Mouse (Mus musculus) left cerebral cortex, adult 8-10 months (tissue): ENCODE measurements around the gene Adora1. TPM values are rescaled to one million over a fixed set of nuclear protein-coding genes. Genes with fewer than 3 reads are reported as not detected.

Source experiments
- DNase-seq, 2 experiments: peaks; one replicate each; pipeline ENCODE4 v3.0.0; 2022; ENCODE audit warnings: low spot score in 2 of 2
- total RNA-seq, 4 experiments: library from RNA; stranded (reverse); gene quantifications; 2 replicates each; pipeline ENCODE4 v1.2.4; 2022

Adora1 gene
- total RNA-seq, 4 experiments from 2014 or later = 153 to 168 (median 165) TPM

DNA sequence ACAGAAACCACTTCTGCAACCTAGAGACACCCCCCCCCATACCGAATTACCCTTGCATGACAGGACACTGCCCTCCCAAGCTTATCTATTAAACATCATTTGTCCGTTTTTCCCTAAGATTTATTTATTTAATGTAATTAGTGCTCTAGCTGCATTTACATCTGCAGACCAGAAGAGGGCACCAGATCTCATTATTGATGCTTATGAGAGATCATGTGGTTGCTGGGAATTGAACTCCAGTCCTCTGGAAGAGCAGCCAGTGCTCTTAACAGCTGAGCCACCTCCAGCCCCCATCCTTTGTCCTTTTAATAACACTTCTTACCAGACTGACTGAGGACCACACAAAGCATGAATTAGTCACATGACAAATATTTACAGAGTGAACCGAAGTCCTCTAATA is 80.6 kb downstream of the Adora1 start:
- DNase-seq = no peak

DNA sequence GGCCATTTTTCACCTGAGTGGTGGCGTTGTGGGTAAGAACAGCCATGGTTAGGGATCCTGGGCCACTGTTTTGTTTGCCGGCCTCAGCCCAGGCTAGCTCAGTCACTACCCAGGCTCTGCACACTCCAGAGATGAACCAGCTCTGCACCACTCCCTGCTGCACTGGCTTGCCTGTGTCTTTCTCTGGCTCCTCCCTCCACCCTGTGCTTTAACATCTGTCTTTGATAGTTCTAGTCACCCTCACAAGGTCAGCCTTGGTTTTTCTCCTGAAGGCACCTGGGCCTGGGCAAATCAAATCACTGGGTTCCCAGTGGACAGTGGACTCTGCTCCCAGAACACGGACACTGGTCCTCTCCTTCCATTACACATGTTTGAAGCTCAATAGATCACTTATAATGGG is 81.1 kb downstream of the Adora1 start:
- DNase-seq = no peak

DNA sequence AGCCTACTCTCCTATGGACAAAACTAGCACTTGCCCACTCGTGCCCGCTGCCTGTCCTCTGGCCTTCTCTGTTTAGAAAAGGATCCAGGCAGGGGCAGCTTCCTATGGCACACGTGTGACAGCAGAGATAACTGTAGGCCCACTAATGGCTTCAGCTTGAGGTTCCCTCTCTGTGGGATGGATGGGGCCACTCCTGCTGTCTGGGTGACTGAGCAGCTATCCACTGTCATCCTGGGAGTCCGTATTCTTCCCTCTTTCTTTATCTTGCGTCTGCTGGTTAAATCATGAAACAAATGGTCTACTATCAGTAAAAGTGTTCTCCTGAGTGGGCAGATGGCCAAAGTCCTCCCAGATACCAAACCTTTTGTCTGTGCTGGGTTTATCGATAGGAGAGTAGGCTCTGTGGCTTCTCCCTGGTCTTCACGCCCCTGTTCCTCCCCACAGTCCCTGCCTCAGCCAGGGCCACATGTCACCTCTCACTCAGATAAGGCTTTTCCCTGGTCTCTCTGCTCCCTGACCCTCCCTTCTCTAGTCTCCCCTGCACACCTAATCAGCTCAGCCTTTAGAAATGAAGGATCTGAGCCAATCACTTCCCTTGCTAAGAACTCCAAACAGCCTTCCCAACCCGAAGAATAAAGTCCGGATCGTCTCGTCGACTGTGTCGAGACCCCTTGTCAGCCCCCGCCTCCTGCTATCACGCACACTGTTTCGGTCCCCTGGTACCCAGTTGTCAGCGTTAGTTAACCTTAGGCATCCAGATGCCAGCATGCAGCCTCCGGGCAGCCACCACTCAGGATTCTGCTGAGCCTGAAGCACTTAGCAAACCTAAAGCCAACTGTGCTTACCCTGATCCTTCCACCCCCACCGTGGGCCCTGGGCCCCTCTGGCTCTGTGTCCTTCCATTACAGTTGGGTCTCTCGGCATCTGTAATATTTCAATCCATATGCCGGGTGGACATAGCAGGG is 82.3 kb downstream of the Adora1 start:
- DNase-seq = no peak

DNA sequence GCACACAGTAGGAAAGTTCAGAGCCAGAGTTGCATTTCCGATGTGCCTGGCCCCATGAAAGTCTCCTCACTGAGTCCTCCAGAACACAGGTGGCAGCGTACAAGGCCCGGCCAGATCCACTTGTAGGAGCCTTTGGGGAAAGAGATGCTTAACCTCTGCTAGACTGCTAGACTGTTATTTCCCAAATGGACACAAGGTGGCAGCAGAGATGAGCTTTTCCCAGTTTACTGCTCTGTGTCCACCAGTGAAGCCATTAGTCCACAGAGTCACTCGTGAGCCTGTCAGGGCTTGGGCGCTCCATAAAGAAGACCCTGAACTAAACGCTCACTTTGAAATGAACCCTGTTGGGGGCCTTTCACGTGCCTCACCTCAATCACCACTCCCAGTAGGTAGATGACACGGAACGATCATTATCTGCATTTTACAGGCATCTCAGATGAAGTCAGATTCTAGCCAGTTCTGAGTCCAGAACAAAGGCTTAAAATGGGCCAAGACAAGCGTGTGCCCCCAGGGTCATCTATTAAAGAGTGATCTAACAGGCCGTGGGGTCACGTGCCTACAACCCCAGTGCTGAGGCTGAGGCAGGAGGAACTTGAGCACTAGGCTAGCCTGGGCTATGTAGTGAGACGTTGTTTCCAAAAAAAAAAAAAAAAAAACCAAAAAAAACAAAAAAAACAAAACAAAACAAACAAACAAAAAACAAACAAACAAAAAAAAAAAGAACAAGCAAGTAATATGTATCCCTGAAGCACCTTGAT is 83.4 kb downstream of the Adora1 start:
- DNase-seq = peak; percentile 42 to 67

DNA sequence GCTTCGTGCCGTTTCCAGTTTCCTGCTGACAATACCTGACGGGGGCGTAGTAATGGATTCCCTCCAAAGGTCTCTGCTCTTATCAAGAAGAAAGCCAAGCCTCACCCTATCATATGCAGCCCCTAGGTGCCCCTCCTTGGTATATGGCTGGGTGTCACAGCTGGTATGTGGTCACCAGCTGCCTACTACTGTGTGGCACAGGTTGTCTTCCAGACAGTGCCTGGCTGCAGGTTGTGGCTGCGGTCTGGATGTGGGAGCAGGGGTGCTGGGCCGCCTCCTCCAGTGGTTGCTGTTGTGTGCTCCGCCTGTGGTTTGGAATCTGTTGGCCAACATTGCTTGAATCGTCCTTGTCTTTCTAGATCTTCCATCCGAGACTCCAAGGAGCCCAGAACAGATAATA is 84.5 kb downstream of the Adora1 start:
- DNase-seq = no peak

DNA sequence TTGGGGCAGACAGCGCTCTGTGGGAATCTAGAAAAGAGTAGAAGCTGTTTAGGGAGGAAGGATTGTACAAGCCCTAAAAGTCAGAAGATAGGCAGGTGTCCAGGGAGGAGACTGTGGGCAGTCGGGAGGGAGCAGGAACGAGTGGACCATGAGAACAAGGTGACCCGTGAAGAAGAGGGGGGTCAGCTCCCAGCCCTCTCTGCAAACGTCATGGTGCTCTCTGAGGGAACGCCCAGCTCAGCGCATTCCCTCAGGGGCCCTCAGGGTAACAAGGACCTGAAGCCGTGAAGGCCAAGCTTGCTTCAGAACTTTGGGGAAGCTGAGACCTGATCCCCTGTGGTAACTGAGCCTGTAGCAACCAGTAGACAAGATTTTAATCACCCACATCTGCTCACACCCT is 85.2 kb downstream of the Adora1 start:
- no peak for DNase-seq

Other genes with a start within 250 kb of the Adora1 start
- 10 to 100 TPM; 15.9 to 22.2 (median 20.9) TPM for gene Fmod, start 198.2 kb downstream of the Adora1 start, total RNA-seq
- 10 to 100 TPM; 11.3 to 21.4 (median 12.1) TPM for gene Btg2, start 156.3 kb downstream of the Adora1 start, total RNA-seq
- under 1 TPM in 1 of 4 experiments, not detected in 3; 0.19 TPM for gene Chit1, start 124.2 kb downstream of the Adora1 start, total RNA-seq
- 10 to 100 TPM; 15.8 to 28.9 (median 21.5) TPM for gene Chil1, start 53.3 kb downstream of the Adora1 start, total RNA-seq
- gene Mybph, start 42.0 kb downstream of the Adora1 start, total RNA-seq = under 1 TPM in 3 of 4 experiments, not detected in 1; 0.18 to 0.28 (median 0.20) TPM
- not detected for gene Myog, start 54.6 kb upstream of the Adora1 start, total RNA-seq
- 10 to 100 TPM; 51.1 to 57.9 (median 55.8) TPM for gene Ppfia4, start 97.5 kb upstream of the Adora1 start, total RNA-seq
- 10 to 100 TPM; 50.0 to 66.6 (median 59.1) TPM for gene Tmem183a, start 126.5 kb upstream of the Adora1 start, total RNA-seq
- gene 4933406M09Rik, start 150.5 kb upstream of the Adora1 start, total RNA-seq = not detected
- 10 to 100 TPM; 22.7 to 30.1 (median 25.8) TPM for gene Cyb5r1, start 170.1 kb upstream of the Adora1 start, total RNA-seq
- gene Adipor1, start 179.9 kb upstream of the Adora1 start, total RNA-seq = 10 to 100 TPM; 55.4 to 62.1 (median 57.5) TPM
- 10 to 100 TPM; 35.5 to 39.8 (median 36.9) TPM for gene Klhl12, start 220.1 kb upstream of the Adora1 start, total RNA-seq